Comparison of ENCODE assay signal across 35 mouse cellular contexts in the genomic region with DNA sequence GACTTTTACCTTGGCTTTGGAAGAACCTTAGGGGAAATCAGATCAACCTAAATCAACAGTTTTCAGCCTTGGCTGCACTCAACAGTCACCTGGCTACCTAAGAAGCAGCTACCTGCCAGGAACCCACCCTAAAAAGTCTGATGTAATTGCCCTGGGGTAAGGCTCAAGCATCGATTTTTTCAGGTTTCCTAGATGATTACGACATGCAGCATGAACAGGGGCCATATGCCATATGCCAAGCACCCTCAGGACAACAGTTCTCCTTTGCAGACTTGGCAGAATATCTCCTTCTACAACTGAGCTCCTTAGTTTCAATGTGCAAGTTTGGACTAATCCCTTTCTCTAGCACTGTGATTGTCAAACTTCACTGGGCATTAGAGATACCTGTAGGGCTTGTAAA.
"Had no signal": no experiment of that assay in that cellular context is flagged by ENCODE, and none has a peak within 500 bp of the region (broad histone marks: within the 10 kb centered on the region; RNA-seq: fewer than 3 reads in every experiment).

No protein-coding gene starts in this region.

- H3K9me3 ChIP-seq: heart, embryonic 10.5 days; heart, embryonic 12.5 days; heart, embryonic 13.5 days; heart, embryonic 15.5 days; hindbrain, embryonic 10.5 days; hindbrain, embryonic 12.5 days; hindbrain, embryonic 13.5 days; hindbrain, embryonic 15.5 days; intestine, embryonic 15.5 days; kidney, embryonic 15.5 days had no signal

- H3K27ac ChIP-seq: heart, embryonic 10.5 days; heart, embryonic 13.5 days; heart, embryonic 15.5 days; hindbrain, embryonic 10.5 days; hindbrain, embryonic 12.5 days; hindbrain, embryonic 13.5 days; hindbrain, embryonic 14.5 days; hindbrain, embryonic 15.5 days; hindbrain, postnatal 0 days; intestine, embryonic 15.5 days; kidney, embryonic 15.5 days; kidney, postnatal 0 days; layer of hippocampus, adult 2 months had no signal

- DNase-seq: heart, postnatal 10 days; heart, postnatal 14 days; heart, postnatal 36 days; heart, postnatal 4 days; kidney, adult 11 months; kidney, adult 18-20 months; kidney, adult 2 months; kidney, adult 8-10 months; kidney, adult 9 months; kidney, postnatal 10 days; kidney, postnatal 14 days; kidney, postnatal 25 days; kidney, postnatal 36 days; kidney, postnatal 4 days; layer of hippocampus, adult 9-11 months; layer of hippocampus, postnatal 36 days had no signal

- H3K36me3 ChIP-seq: heart, embryonic 10.5 days; heart, embryonic 12.5 days; heart, embryonic 13.5 days; heart, embryonic 15.5 days; hindbrain, embryonic 10.5 days; hindbrain, embryonic 12.5 days; hindbrain, embryonic 13.5 days; hindbrain, embryonic 15.5 days; intestine, embryonic 15.5 days; kidney, embryonic 15.5 days had no signal

- H3K4me1 ChIP-seq: heart, embryonic 10.5 days; heart, embryonic 12.5 days; heart, embryonic 13.5 days; heart, embryonic 15.5 days; hindbrain, embryonic 10.5 days; hindbrain, embryonic 12.5 days; hindbrain, embryonic 13.5 days; hindbrain, embryonic 15.5 days; intestine, embryonic 15.5 days; kidney, embryonic 15.5 days had no signal

- H3K4me2 ChIP-seq: heart, embryonic 11.5 days; heart, embryonic 12.5 days; heart, embryonic 13.5 days; heart, embryonic 15.5 days; hindbrain, embryonic 12.5 days; hindbrain, embryonic 13.5 days; hindbrain, embryonic 14.5 days; hindbrain, embryonic 15.5 days; intestine, embryonic 15.5 days; kidney, embryonic 15.5 days had no signal

- ATAC-seq: hindbrain, embryonic 16.5 days; hindbrain, postnatal 0 days; inflammation-experienced regulatory T-cells, adult 6 months; intestine, embryonic 15.5 days; intestine, postnatal 0 days had no signal

- H3K9ac ChIP-seq: heart, embryonic 12.5 days; heart, embryonic 13.5 days; heart, embryonic 15.5 days; hindbrain, embryonic 12.5 days; hindbrain, embryonic 13.5 days; hindbrain, embryonic 14.5 days; hindbrain, embryonic 15.5 days; intestine, embryonic 15.5 days; kidney, embryonic 15.5 days had no signal

- H3K4me3 ChIP-seq: heart, embryonic 10.5 days; heart, embryonic 12.5 days; heart, embryonic 13.5 days; heart, embryonic 15.5 days; hindbrain, embryonic 10.5 days; hindbrain, embryonic 12.5 days; hindbrain, embryonic 13.5 days; hindbrain, embryonic 15.5 days; intestine, embryonic 15.5 days; kidney, embryonic 15.5 days; layer of hippocampus, adult 2 months; left cerebral cortex, adult 2 months had no signal

- H3K27me3 ChIP-seq: heart, embryonic 12.5 days; heart, embryonic 13.5 days; heart, embryonic 15.5 days; hindbrain, embryonic 12.5 days; hindbrain, embryonic 13.5 days; hindbrain, embryonic 15.5 days; intestine, embryonic 15.5 days; kidney, embryonic 15.5 days had no signal
